Comparison of ENCODE assay signal across 13 mouse cellular contexts in genomic region chr13:101742596-101742995, GRCm38 (mm10). TPM values are rescaled to one million over a fixed set of nuclear protein-coding genes. Genes with fewer than 3 reads are reported as not detected.
DNase-seq lines count a peak whose midpoint lies in the region; ATAC-seq and TF ChIP-seq lines count a peak whose summit lies in the region.
"Had no signal": no experiment of that assay in that cellular context is flagged by ENCODE, and none has a peak within 500 bp of the region (broad histone marks: within the 10 kb centered on the region; RNA-seq: fewer than 3 reads in every experiment).

No protein-coding gene starts in this region.

- no peak overlapping the region for H3K4me3 ChIP-seq in kidney, adult 2 months (ENCODE audit: insufficient read depth, low read depth, low read length)
- H3K4me3 ChIP-seq in MEL (ENCODE audit: control insufficient read depth in 1 of 2, insufficient read depth in 1 of 2, low read depth in 2 of 2, low read length in 2 of 2): no peak overlapping the region
- no peak overlapping the region for H3K4me3 ChIP-seq in macrophage (ENCODE audit: inconsistent target)
- H3K4me3 ChIP-seq: erythroblast, embryonic 14.5 days; neural tube, embryonic 13.5 days had no signal

- no peaks in the 10 kb centered on the region for H3K36me3 ChIP-seq in kidney, adult 2 months (ENCODE audit: control insufficient read depth, insufficient read depth, low read length)
- H3K36me3 ChIP-seq in MEL (ENCODE audit: control insufficient read depth in 1 of 2, insufficient read depth in 2 of 2, low read length in 2 of 2) (peaks cover 11 to 51% of the 10 kb centered on the region in 2 experiments), macrophage (ENCODE audit: inconsistent target) (no peaks in the 10 kb centered on the region)
- H3K36me3 ChIP-seq: neural tube, embryonic 13.5 days had no signal

- no peaks in the 10 kb centered on the region for H3K27me3 ChIP-seq in kidney, adult 2 months (replicated peaks; ENCODE audit: control insufficient read depth, insufficient read depth, low read length)
- H3K27me3 ChIP-seq in MEL (ENCODE audit: control insufficient read depth in 1 of 2, insufficient read depth in 2 of 2, low read length in 2 of 2): no peaks in the 10 kb centered on the region
- H3K27me3 ChIP-seq: neural tube, embryonic 13.5 days had no signal

- 53% methylated on average over 6 of the region's 6 CpGs for WGBS in kidney, adult 2 months
- 3% methylated on average over 6 of the region's 6 CpGs for WGBS in macrophage (ENCODE audit: missing documents)

- intact Hi-C loops in left cerebral cortex, postnatal 36 days (cut with DNase I): no loop called here

- peak overlapping the region; percentile 6 for H3K9ac ChIP-seq in MEL (ENCODE audit: control insufficient read depth, low read depth, low read length, poor library complexity, severe bottlenecking)
- H3K9ac ChIP-seq: neural tube, embryonic 13.5 days had no signal

- H3K79me2 ChIP-seq in MEL (ENCODE audit: control insufficient read depth, insufficient read depth, low read length, poor library complexity) (peaks cover 45% of the 10 kb centered on the region), macrophage (ENCODE audit: inconsistent target) (peaks cover 95% of the 10 kb centered on the region)

- peaks cover 38% of the 10 kb centered on the region for H3K4me1 ChIP-seq in kidney, adult 2 months (ENCODE audit: control insufficient read depth, insufficient read depth, low read length)
- peaks cover 13 to 31% of the 10 kb centered on the region in 2 experiments for H3K4me1 ChIP-seq in MEL (ENCODE audit: control insufficient read depth in 1 of 2, insufficient read depth in 2 of 2, low read length in 2 of 2)
- H3K4me1 ChIP-seq: neural tube, embryonic 13.5 days had no signal

- peak; percentile 58 to 65; a peak in 3 of 4 replicates for TF ChIP-seq EP300 in MEL (IDR thresholded peaks at IDR 0.05; ENCODE audit: low read depth in 1 of 2, low read length in 2 of 2)

- TF ChIP-seq POLR2A in kidney, adult 2 months (IDR thresholded peaks at IDR 0.05; ENCODE audit: low read depth, low read length): no peak
- TF ChIP-seq POLR2A in MEL (IDR thresholded peaks at IDR 0.05; ENCODE audit: control insufficient read depth in 1 of 2, insufficient read depth in 1 of 2, low read depth in 1 of 2, low read length in 2 of 2, poor library complexity in 1 of 2): no peak

- peak overlapping the region; percentile 35; the same call in 1 of the 2 replicates for H3K27ac ChIP-seq in kidney, adult 2 months (ENCODE audit: insufficient read depth, low read depth, low read length)
- peak overlapping the region; percentile 49 for H3K27ac ChIP-seq in MEL (ENCODE audit: control insufficient read depth, low read depth, low read length)
- H3K27ac ChIP-seq in macrophage: peak overlapping the region; percentile 76
- H3K27ac ChIP-seq: hindbrain, postnatal 0 days; neural tube, embryonic 13.5 days had no signal

- TF ChIP-seq CTCF in kidney, adult 2 months (conservative IDR thresholded peaks at IDR 0.05; ENCODE audit: insufficient read depth, insufficient read length, low read depth, low read length): no peak
- no peak for TF ChIP-seq CTCF in MEL (IDR thresholded peaks at IDR 0.05 in 2 of 3, conservative IDR thresholded peaks at IDR 0.05 in 1 of 3; ENCODE audit: control insufficient read depth in 1 of 3, insufficient read depth in 1 of 3, low read depth in 2 of 3, low read length in 3 of 3, poor library complexity in 1 of 3, severe bottlenecking in 1 of 3)

- no peak for DNase-seq in kidney, adult 2 months
- DNase-seq in kidney, postnatal 14 days: no peak
- DNase-seq in MEL (ENCODE audit: low read depth, low spot score): peak; percentile 63
- DNase-seq in retina, embryonic 14.5 days (ENCODE audit: low spot score): no peak
- no peak for DNase-seq in urinary bladder, adult 2 months (ENCODE audit: low spot score)
- DNase-seq in left cerebral cortex, postnatal 36 days (ENCODE audit: low spot score in 2 of 2): no peak
- DNase-seq: cerebellum, postnatal 25 days; right cerebral cortex, postnatal 25 days had no signal

- peak; percentile 58 for ATAC-seq in common myeloid progenitor, adult 5-6 weeks (replicated peaks; ENCODE audit: low read depth, poor library complexity, severe bottlenecking)
- ATAC-seq: hindbrain, postnatal 0 days had no signal

- no peaks in the 10 kb centered on the region for H3K9me3 ChIP-seq in MEL (replicated peaks; ENCODE audit: insufficient read depth, low read length)
- H3K9me3 ChIP-seq: neural tube, embryonic 13.5 days had no signal

- TF ChIP-seq RAD21 in MEL (IDR thresholded peaks at IDR 0.05; ENCODE audit: low read depth, low read length): no peak

TF ChIP-seq in MEL, 35 proteins besides CTCF, POLR2A, EP300 and RAD21:
- TF ChIP-seq TAL1 (IDR thresholded peaks at IDR 0.05; ENCODE audit: low read length) (no peak), UBTF (IDR thresholded peaks at IDR 0.05; ENCODE audit: borderline replicate concordance, insufficient read depth, low read depth, low read length) (no peak), MAFK (IDR thresholded peaks at IDR 0.05; ENCODE audit: borderline replicate concordance, low read depth, low read length) (no peak), BHLHE40 (IDR thresholded peaks at IDR 0.05; ENCODE audit: borderline replicate concordance, low read depth, low read length) (no peak), USF2 (IDR thresholded peaks at IDR 0.05; ENCODE audit: borderline replicate concordance in 1 of 2, insufficient read depth in 1 of 2, low read depth in 1 of 2, low read length in 2 of 2) (no peak), GATA1 (IDR thresholded peaks at IDR 0.05; ENCODE audit: low read depth, low read length) (no peak), NELFE (IDR thresholded peaks at IDR 0.05; ENCODE audit: low read depth, low read length) (no peak), SMC3 (IDR thresholded peaks at IDR 0.05; ENCODE audit: low read depth, low read length) (no peak), MAX (IDR thresholded peaks at IDR 0.05; ENCODE audit: low read length) (no peak), JUND (IDR thresholded peaks at IDR 0.05; ENCODE audit: low read depth, low read length) (no peak), SIN3A (IDR thresholded peaks at IDR 0.05; ENCODE audit: low read length) (peak; percentile 38; the same call in 1 of the 2 replicates), ETS1 (IDR thresholded peaks at IDR 0.05; ENCODE audit: low read depth, low read length) (0 out of 2 replicates have a peak, but pooled peaks have one; percentile 22), TCF12 (IDR thresholded peaks at IDR 0.05; ENCODE audit: low read depth, low read length) (no peak), E2F4 (IDR thresholded peaks at IDR 0.05; ENCODE audit: borderline replicate concordance, low read depth, low read length) (no peak), MYB (IDR thresholded peaks at IDR 0.05; ENCODE audit: low read depth, low read length) (peak; percentile 87), KAT2A (conservative IDR thresholded peaks at IDR 0.05; ENCODE audit: low read depth, low read length) (no peak)
TF ChIP-seq in MEL: peak in this region for 3.

RNA-seq across cellular contexts. Expression of gene Pik3r1, which starts 25.4 kb away (rescaled TPM):
- polyA plus RNA-seq in kidney, adult 2 months (2012; rRNA removed): 17.1 and 21.2 TPM in 2 replicates
- 41.4 TPM in 2 replicates for total RNA-seq in MEL (2012; rRNA removed)
- 100 to 1,000 TPM in 1 of 2 experiments, 10 to 100 TPM in 1; 23.8 to 116 TPM for polyA plus RNA-seq in MEL (2012; ENCODE audit: insufficient read depth in 1 of 2, insufficient read length in 2 of 2, low read depth in 1 of 2, low replicate concordance in 2 of 2, missing spikeins in 1 of 2)
- 114 and 116 TPM in 2 replicates for total RNA-seq in common myeloid progenitor, adult 5-6 weeks (2017)
- total RNA-seq in macrophage (2018; cell fraction: chromatin; rRNA removed): 1,000 to 10,000 TPM in 1 of 26 experiments, 100 to 1,000 TPM in 25; 208 to 1,027 (median 312) TPM
- 100 to 1,000 TPM in 7 of 26 experiments, 10 to 100 TPM in 19; 69.6 to 234 (median 91.1) TPM for total RNA-seq in macrophage (2018; cell fraction: cytosol; rRNA removed)
- total RNA-seq in macrophage (2018; cell fraction: nucleus; rRNA removed): 100 to 1,000 TPM; 134 to 744 (median 260) TPM
- 37.8 to 47.3 TPM (median 46.9 TPM) in 3 replicates for polyA plus RNA-seq in macrophage (2018)
- 30.9 and 49.8 TPM in 2 replicates for polyA plus RNA-seq in urinary bladder, adult 2 months (2012; rRNA removed)
- total RNA-seq in left cerebral cortex, postnatal 36 days (2021): 100 to 1,000 TPM; 147 to 153 TPM
